Mouse (Mus musculus) forebrain, embryonic 13.5 days (tissue): ENCODE results near the gene Bmpr2. TPM values are rescaled to one million over a fixed set of nuclear protein-coding genes. Genes with fewer than 3 reads are reported as not detected.

ENCODE experiments used
- ATAC-seq: fragments of 200-750 bp; cut with Nextera tagmentation; 2 replicates; pipeline ENCODE4 v1.8.0; 2017
- H3K27ac ChIP-seq: fragments of 300-500 bp; sonication (generic); 2 replicates; pipeline ENCODE4 v1.5.1; 2015; ENCODE audit warnings: inconsistent platforms, mild to moderate bottlenecking, moderate library complexity
- H3K27me3 ChIP-seq: fragments of 300-500 bp; sonication (generic); 2 replicates; pipeline ENCODE4 v1.6.1; 2015; ENCODE audit warnings: mild to moderate bottlenecking, inconsistent platforms
- H3K36me3 ChIP-seq: fragments of 300-500 bp; sonication (generic); 2 replicates; pipeline ENCODE4 v1.6.1; 2015; ENCODE audit warnings: mild to moderate bottlenecking, inconsistent platforms; ENCODE audit not compliant: poor library complexity, severe bottlenecking
- H3K4me1 ChIP-seq: fragments of 300-500 bp; sonication (generic); 2 replicates; pipeline ENCODE4 v1.6.1; 2015; ENCODE audit warnings: inconsistent platforms
- H3K4me2 ChIP-seq: fragments of 300-500 bp; sonication (generic); 2 replicates; pipeline ENCODE4 v1.6.1; 2015; ENCODE audit warnings: inconsistent platforms, mild to moderate bottlenecking, moderate library complexity
- H3K4me3 ChIP-seq: fragments of 300-500 bp; sonication (generic); 2 replicates; pipeline ENCODE4 v1.5.1; 2015; ENCODE audit warnings: mild to moderate bottlenecking, inconsistent platforms
- H3K9ac ChIP-seq: fragments of 300-500 bp; sonication (generic); 2 replicates; pipeline ENCODE4 v1.6.1; 2015; ENCODE audit warnings: mild to moderate bottlenecking, inconsistent platforms
- H3K9me3 ChIP-seq: fragments of 300-500 bp; sonication (generic); replicated peaks from 2 replicates; pipeline ENCODE4 v1.6.1; 2016; ENCODE audit warnings: inconsistent platforms
- WGBS: fragments of 180-500 bp; shearing (Covaris S2); methylation state at CpG from one replicate; pipeline ENCODE4 v1.1.7; 2015; 5-methylcytosine and 5-hydroxymethylcytosine counted together
- polyA plus RNA-seq: library from polyadenylated mRNA; unstranded; fragments of >200 nt; fragmentation: Nextera tagmentation; extraction: Ambion mirVana; gene quantifications from 2 replicates; pipeline ENCODE4 v1.2.1, GENCODE M21; 2015

The Bmpr2 gene
- polyA plus RNA-seq, 1 experiment from 2014 or later, result 12.6 TPM

DNA sequence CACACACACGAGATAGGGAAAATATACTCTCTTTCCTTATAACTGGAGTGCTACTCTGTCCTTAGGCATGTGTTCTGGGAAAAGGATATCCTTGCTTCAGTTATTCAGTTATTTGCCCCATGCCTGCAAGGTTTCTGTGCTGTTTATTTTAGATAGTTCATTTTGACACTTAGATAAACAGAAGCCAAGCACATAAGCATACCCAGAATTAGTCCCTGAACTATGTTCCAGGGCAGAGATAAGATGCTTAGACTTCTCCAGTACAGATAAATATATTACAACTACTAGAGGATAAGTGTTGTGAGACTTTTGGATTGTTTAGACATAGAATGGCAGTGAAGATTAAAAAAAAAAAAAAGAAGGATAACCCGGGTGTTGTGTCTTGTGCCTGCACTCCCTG is 41.2 kb downstream of the Bmpr2 start:
- ATAC-seq, result no peak
- no peak overlapping the region for H3K4me2 ChIP-seq
- H3K27ac ChIP-seq, result no peak overlapping the region

DNA sequence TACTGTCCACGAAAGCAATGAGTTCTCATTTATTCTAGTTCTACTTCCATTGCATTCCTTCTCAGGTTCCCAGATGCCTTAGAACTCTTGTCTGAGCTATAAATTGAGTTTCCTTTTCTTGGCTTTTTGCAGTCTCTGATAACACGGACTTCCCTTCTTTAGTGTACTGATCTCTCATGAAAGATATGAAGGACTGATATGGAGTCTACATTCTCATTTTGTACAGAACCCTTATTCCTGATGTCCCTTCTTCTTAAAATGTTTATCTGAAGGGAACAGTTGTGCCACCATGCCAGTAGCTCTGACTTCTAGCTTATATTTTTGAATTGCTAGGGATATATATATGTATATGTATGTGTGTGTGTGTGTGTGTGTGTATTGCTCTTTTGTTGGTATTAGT is 46.7 kb downstream of the Bmpr2 start:
- H3K4me2 ChIP-seq, result no peak overlapping the region
- no peaks in the 10 kb centered on the region for H3K4me1 ChIP-seq
- no peaks in the 10 kb centered on the region for H3K36me3 ChIP-seq
- no peak overlapping the region for H3K4me3 ChIP-seq
- H3K9ac ChIP-seq, result no peak overlapping the region
- H3K9me3 ChIP-seq, result no peaks in the 10 kb centered on the region
- no peak overlapping the region for H3K27ac ChIP-seq
- no peaks in the 10 kb centered on the region for H3K27me3 ChIP-seq
- no peak for ATAC-seq
- 92% methylated on average over 2 of the region's 2 CpGs for WGBS

More for the DNA sequence above, 41.2 kb downstream of the Bmpr2 start:
- H3K4me1 ChIP-seq, result no peaks in the 10 kb centered on the region
- WGBS, result 82% methylated on average over 2 of the region's 2 CpGs
- H3K9ac ChIP-seq, result no peak overlapping the region
- H3K9me3 ChIP-seq, result no peaks in the 10 kb centered on the region
- H3K4me3 ChIP-seq, result no peak overlapping the region
- no peaks in the 10 kb centered on the region for H3K27me3 ChIP-seq
- no peaks in the 10 kb centered on the region for H3K36me3 ChIP-seq

DNA sequence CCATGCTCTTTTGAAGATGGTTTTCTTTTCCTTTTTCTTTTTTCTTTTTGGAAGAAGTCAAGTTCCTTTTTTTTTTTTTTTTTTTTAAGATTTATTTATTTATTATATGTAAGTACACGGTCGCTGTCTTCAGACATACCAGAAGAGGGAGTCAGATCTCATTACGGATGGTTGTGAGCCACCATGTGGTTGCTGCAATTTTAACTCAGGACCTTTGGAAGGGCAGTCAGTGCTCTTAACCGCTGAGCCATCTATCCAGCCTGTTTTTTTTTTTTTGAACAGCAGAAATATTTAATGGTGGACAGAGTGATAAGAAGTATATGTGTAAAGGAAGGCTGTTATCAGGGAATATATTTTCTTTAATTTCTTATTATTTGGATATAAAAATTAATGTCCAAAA is 49.6 kb downstream of the Bmpr2 start:
- no peaks in the 10 kb centered on the region for H3K27me3 ChIP-seq
- H3K9me3 ChIP-seq, result no peaks in the 10 kb centered on the region
- ATAC-seq, result no peak
- H3K9ac ChIP-seq, result no peak overlapping the region
- no peak overlapping the region for H3K4me2 ChIP-seq
- no peak overlapping the region for H3K4me3 ChIP-seq
- H3K36me3 ChIP-seq, result peaks cover 28% of the 10 kb centered on the region
- H3K27ac ChIP-seq, result no peak overlapping the region
- WGBS, result 82% methylated on average over 4 of the region's 4 CpGs
- no peaks in the 10 kb centered on the region for H3K4me1 ChIP-seq

DNA sequence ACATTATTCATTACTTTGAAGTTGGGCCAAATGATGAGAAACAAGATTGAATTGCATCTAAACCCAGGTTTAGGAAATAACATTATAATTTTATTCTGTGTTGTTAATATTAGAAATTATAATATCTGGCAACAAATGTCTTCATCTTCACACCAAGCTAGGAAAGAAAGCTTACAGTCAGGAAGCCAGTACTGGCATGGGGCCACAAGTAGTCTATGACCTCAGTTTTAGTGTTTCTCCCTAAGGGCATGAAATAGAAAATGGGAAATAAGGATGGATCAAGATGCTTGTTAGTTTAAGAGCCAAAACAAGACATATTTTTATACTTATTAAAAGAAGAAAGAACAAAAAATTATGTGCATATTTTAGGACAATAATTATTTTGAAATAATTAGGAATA is 62.2 kb downstream of the Bmpr2 start:
- Histone ChIP-seq H3K27me3 (no peaks in the 10 kb centered on the region), H3K9me3 (no peaks in the 10 kb centered on the region), H3K36me3 (peaks cover 11% of the 10 kb centered on the region; the same call in 1 of the 2 replicates), H3K27ac (no peak overlapping the region), H3K4me2 (no peak overlapping the region), H3K9ac (no peak overlapping the region), H3K4me3 (no peak overlapping the region), H3K4me1 (no peaks in the 10 kb centered on the region)
- no peak for ATAC-seq

DNA sequence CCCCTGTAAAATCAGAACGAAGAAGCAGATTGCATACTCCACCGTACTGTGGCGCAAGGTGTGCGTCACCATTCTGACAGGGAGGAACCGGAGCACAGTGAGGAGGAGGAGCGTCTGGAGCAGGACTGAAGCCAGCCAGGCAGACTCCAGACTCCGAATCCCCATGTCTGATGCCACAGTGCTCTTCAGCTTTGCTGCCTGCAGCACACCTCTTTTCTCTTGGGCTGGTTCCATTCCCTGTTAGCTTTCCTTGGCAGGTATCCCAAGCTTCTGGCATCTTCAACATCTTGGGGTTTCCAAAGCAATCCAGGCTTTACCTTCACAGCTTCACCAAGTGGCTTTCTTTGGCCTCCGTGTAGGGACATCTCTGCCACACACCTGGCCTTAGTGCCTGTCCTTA is 63.4 kb downstream of the Bmpr2 start:
- Histone ChIP-seq H3K27me3 (no peaks in the 10 kb centered on the region), H3K9ac (no peak overlapping the region), H3K36me3 (peaks cover 11% of the 10 kb centered on the region; the same call in 1 of the 2 replicates), H3K4me3 (no peak overlapping the region), H3K9me3 (no peaks in the 10 kb centered on the region), H3K27ac (no peak overlapping the region), H3K4me2 (no peak overlapping the region), H3K4me1 (no peaks in the 10 kb centered on the region)
- 88% methylated on average over 8 of the region's 8 CpGs for WGBS
- ATAC-seq, result 0 out of 2 replicates have a peak, but pooled peaks have one; percentile 27

DNA sequence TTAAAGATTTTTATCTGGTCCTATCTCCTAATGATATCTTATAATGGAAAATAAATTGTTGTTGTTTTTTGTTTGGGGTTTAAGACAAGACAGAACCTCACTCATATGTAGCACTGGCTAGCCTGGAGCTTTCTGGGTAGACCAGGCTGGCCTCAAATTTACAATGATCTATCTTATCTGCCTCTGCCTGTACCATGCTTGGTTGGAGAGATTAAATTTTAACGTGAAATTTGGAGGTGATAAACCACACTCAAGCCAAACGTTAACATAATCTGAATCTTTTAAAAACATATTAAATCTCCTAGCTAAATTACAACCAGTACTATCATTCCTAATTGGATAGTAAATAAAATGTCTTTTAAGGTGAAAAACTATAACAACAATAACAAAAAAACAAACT is 66.2 kb downstream of the Bmpr2 start:
- no peak overlapping the region for H3K4me2 ChIP-seq
- no peaks in the 10 kb centered on the region for H3K9me3 ChIP-seq
- peaks cover 4% of the 10 kb centered on the region; the same call in 1 of the 2 replicates for H3K36me3 ChIP-seq
- H3K27ac ChIP-seq, result no peak overlapping the region
- no peak for ATAC-seq
- WGBS, result 80% methylated on average over 2 of the region's 2 CpGs
- H3K27me3 ChIP-seq, result no peaks in the 10 kb centered on the region
- H3K4me1 ChIP-seq, result 0 out of 2 replicates have a peak, but pooled peaks cover 4% of the 10 kb centered on the region
- H3K9ac ChIP-seq, result no peak overlapping the region
- no peak overlapping the region for H3K4me3 ChIP-seq

DNA sequence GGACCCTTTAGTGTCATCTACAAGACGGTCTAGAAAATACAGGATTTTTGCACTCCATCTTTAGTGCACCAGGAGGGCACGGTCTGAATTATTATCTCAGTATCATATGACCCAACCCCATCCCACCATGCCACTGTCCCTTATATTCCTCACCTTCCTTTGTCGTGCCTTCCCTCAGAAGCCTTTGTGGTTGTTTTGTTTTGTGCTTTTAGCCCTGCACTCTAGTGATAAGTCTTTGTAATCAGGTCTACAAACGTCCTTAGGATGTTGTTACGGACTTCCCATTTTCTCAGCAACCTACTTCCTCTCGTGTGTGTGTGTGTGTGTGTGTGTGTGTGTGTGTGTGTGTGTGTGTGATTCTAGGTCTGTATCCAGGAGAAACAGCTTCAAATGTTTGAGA is 67.0 kb downstream of the Bmpr2 start:
- ATAC-seq, result no peak
- Histone ChIP-seq H3K4me2 (no peak overlapping the region), H3K4me3 (no peak overlapping the region), H3K9ac (no peak overlapping the region), H3K9me3 (no peaks in the 10 kb centered on the region), H3K4me1 (0 out of 2 replicates have a peak, but pooled peaks cover 4% of the 10 kb centered on the region), H3K27me3 (no peaks in the 10 kb centered on the region), H3K36me3 (peaks cover 4% of the 10 kb centered on the region; the same call in 1 of the 2 replicates), H3K27ac (no peak overlapping the region)
- WGBS, result 80% methylated on average over 6 of the region's 6 CpGs

DNA sequence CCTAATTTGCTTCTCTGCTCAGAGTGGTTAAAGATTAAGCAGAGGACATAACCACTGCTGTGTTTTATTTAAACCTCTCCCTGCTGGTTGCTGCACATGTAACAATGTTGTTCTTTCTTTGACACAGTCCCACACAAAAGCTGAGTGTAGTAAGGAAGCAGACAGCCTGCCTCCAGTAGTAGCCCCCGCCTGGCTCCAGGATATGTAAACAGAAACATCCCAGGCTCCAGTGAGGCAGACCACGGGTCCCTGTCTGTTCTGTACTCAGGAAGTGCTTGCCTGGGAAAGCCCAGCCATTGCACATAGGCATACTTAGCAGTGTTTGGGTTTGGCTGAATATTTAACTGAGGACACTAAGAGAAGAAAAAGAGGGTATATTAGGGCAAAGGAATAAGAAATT is 70.5 kb downstream of the Bmpr2 start:
- Histone ChIP-seq H3K9me3 (no peaks in the 10 kb centered on the region), H3K4me1 (0 out of 2 replicates have a peak, but pooled peaks cover 4% of the 10 kb centered on the region), H3K36me3 (no peaks in the 10 kb centered on the region), H3K27ac (0 out of 2 replicates have a peak overlapping the region, but pooled peaks have one; percentile 7), H3K4me3 (no peak overlapping the region), H3K4me2 (no peak overlapping the region), H3K9ac (no peak overlapping the region), H3K27me3 (no peaks in the 10 kb centered on the region)
- 0 out of 2 replicates have a peak, but pooled peaks have one; percentile 30 for ATAC-seq
- WGBS, result 17% methylated on average over 2 of the region's 2 CpGs

DNA sequence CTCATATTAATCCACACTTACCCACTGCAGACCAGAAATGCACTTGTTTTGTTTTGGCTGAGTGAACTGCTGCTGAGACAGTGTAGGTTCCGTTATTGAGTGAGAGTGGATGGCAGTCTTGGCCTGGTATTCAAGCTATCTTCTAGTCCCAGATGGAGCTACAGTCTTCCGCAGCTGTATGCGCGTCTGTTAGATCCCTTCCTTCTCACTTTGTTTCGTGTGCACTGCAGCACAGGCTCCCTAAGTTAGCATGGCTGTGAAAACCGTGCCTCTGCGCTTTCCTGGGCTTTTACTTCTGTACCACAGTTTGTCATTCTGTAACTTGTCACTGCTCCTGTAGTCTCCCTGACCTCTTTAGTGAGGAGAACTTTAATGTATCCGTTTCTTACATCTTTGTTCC is 85.1 kb downstream of the Bmpr2 start:
- Histone ChIP-seq H3K4me2 (no peak overlapping the region), H3K9ac (no peak overlapping the region), H3K9me3 (no peaks in the 10 kb centered on the region), H3K27me3 (no peaks in the 10 kb centered on the region), H3K4me3 (no peak overlapping the region), H3K36me3 (peaks cover 39% of the 10 kb centered on the region), H3K4me1 (no peaks in the 10 kb centered on the region), H3K27ac (no peak overlapping the region)
- 82% methylated on average over 8 of the region's 8 CpGs for WGBS
- no peak for ATAC-seq

DNA sequence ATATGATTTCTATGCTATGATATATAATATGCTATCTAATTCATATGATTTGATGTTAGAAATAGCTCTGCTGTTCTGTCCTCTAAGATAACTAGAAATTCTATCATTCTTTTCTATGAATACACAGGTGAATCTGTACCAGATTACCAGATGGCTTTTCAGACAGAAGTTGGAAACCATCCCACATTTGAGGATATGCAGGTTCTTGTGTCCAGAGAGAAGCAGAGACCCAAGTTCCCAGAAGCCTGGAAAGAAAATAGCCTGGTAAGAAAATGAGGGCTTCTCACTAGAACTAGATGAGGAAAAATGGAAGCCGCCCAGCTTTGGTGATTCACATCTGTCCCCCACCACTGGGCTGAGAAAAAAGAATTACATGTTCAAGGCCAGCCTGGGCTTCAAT is 95.8 kb downstream of the Bmpr2 start:
- H3K4me3 ChIP-seq, result no peak overlapping the region
- H3K36me3 ChIP-seq, result peaks cover 50% of the 10 kb centered on the region
- no peaks in the 10 kb centered on the region for H3K27me3 ChIP-seq
- no peak for ATAC-seq
- H3K27ac ChIP-seq, result no peak overlapping the region
- H3K4me2 ChIP-seq, result no peak overlapping the region
- whole genome bisulfite sequencing, result 100% methylated on average over 1 of the region's 1 CpGs
- no peaks in the 10 kb centered on the region for H3K9me3 ChIP-seq
- H3K4me1 ChIP-seq, result no peaks in the 10 kb centered on the region
- H3K9ac ChIP-seq, result no peak overlapping the region

DNA sequence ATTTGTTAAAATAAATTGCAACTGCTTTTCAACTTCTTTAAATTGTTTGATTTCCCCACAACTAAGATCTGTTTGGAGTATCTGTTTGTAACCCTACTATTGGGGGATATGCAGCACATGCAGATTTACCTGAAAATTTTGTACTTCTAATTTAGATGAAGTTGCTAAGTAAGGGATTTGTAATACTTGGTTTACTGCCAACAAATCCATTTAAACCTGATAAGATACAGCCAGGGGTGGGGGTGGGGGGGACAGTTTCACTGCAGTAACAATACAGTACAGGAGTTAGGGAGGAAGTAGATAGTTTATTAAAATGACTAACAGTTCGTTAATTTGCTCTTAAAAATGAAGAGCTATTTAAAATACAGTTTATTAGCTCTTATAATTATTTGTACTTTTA is 98.9 kb downstream of the Bmpr2 start:
- 90% methylated on average over 1 of the region's 1 CpGs for WGBS
- Histone ChIP-seq H3K36me3 (peaks cover 48% of the 10 kb centered on the region), H3K4me2 (no peak overlapping the region), H3K9me3 (no peaks in the 10 kb centered on the region), H3K4me1 (no peaks in the 10 kb centered on the region), H3K9ac (no peak overlapping the region), H3K27ac (no peak overlapping the region), H3K4me3 (no peak overlapping the region), H3K27me3 (no peaks in the 10 kb centered on the region)
- ATAC-seq, result no peak

DNA sequence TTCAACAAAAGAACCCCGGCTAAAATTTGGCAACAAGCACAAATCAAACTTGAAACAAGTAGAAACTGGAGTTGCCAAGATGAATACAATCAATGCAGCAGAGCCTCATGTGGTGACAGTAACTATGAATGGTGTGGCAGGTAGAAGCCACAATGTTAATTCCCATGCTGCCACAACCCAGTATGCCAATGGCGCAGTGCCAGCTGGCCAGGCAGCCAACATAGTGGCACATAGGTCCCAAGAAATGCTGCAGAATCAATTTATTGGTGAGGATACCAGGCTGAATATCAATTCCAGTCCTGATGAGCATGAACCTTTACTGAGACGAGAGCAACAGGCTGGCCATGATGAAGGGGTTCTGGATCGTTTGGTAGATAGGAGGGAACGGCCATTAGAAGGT is 104.8 kb downstream of the Bmpr2 start:
- Histone ChIP-seq H3K27ac (no peak overlapping the region), H3K27me3 (no peaks in the 10 kb centered on the region), H3K9ac (no peak overlapping the region), H3K36me3 (peaks cover 56% of the 10 kb centered on the region), H3K4me3 (no peak overlapping the region), H3K4me1 (no peaks in the 10 kb centered on the region), H3K4me2 (no peak overlapping the region), H3K9me3 (no peaks in the 10 kb centered on the region)
- no peak for ATAC-seq
- 95% methylated on average over 5 of the region's 5 CpGs for whole genome bisulfite sequencing

DNA sequence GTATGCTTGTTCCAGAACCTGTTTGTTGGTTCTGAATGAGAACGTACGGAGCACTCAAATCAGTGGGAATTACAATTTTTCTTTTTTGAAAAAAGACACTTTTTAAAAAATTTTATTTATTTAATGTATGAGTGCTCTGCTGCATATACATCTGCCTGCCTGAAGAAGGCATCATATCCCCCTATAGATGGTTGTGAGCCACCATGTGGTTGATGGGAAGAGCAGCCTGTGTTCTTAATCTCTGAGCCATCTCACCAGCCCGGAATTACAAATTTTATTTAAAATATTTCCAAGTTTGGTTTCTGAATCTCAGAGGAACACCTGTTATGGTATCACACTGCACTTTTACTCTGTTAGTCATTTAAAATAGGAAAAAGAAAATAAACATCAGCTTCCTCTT is 110.8 kb downstream of the Bmpr2 start:
- Histone ChIP-seq H3K36me3 (peaks cover 27% of the 10 kb centered on the region), H3K9ac (no peak overlapping the region), H3K9me3 (no peaks in the 10 kb centered on the region), H3K4me3 (no peak overlapping the region), H3K4me1 (no peaks in the 10 kb centered on the region), H3K27ac (no peak overlapping the region), H3K27me3 (no peaks in the 10 kb centered on the region), H3K4me2 (no peak overlapping the region)
- WGBS, result 94% methylated on average over 3 of the region's 3 CpGs
- ATAC-seq, result no peak
